Mouse (Mus musculus): ENCODE measurements around the gene Tenm4. TPM values are rescaled to one million over a fixed set of nuclear protein-coding genes. Genes with fewer than 3 reads are reported as not detected.

Tenm4 gene
- polyA plus RNA-seq, 1 experiment from 2014 or later = 5.0 TPM

- Histone ChIP-seq H3K4me3 (ENCODE audit: low read depth, low read length) (no peak overlapping the region), H3K9ac (replicated peaks; ENCODE audit: low read depth) (no peak overlapping the region), H3K4me1 (ENCODE audit: insufficient read depth, low read depth, low read length) (no peaks in the 10 kb centered on the region), H3K27me3 (replicated peaks; ENCODE audit: insufficient read depth, low read length) (no peaks in the 10 kb centered on the region), H3K9me3 (ENCODE audit: low read length) (no peaks in the 10 kb centered on the region), H3K27ac (ENCODE audit: low read length) (no peak overlapping the region), H3K4me2 (replicated peaks; ENCODE audit: low read depth, low read length) (no peak overlapping the region), H3K36me3 (ENCODE audit: insufficient read depth, low read length) (no peaks in the 10 kb centered on the region)
- TF ChIP-seq CTCF (IDR thresholded peaks at IDR 0.05) = no peak
- TF ChIP-seq EP300 (IDR thresholded peaks at IDR 0.05) = no peak
- ATAC-seq (no peak), DNase-seq (ENCODE audit: low spot score) (no peak)
- 86% methylated on average over 3 of the region's 3 CpGs for WGBS
These were observed 397.0 kb downstream of the Tenm4 start for GRCm38 (mm10) chr7:96568034-96568433.

GRCm38 (mm10) chr7:96570965-96571364 is 399.9 kb downstream of the Tenm4 start:
- no peak overlapping the region for H3K4me3 ChIP-seq (ENCODE audit: low read depth, low read length)
- no peak overlapping the region for H3K4me2 ChIP-seq (replicated peaks; ENCODE audit: low read depth, low read length)
- no peaks in the 10 kb centered on the region for H3K9me3 ChIP-seq (ENCODE audit: low read length)
- H3K9ac ChIP-seq (replicated peaks; ENCODE audit: low read depth) = no peak overlapping the region
- peak; percentile 16 for DNase-seq (ENCODE audit: low spot score)
- H3K27me3 ChIP-seq (replicated peaks; ENCODE audit: insufficient read depth, low read length) = no peaks in the 10 kb centered on the region
- TF ChIP-seq CTCF (IDR thresholded peaks at IDR 0.05) (no peak), EP300 (IDR thresholded peaks at IDR 0.05) (no peak)
- H3K4me1 ChIP-seq (ENCODE audit: insufficient read depth, low read depth, low read length) = no peaks in the 10 kb centered on the region
- H3K27ac ChIP-seq (ENCODE audit: low read length) = no peak overlapping the region
- ATAC-seq = no peak
- H3K36me3 ChIP-seq (ENCODE audit: insufficient read depth, low read length) = no peaks in the 10 kb centered on the region

- no peaks in the 10 kb centered on the region for H3K27me3 ChIP-seq (replicated peaks; ENCODE audit: insufficient read depth, low read length)
- no peaks in the 10 kb centered on the region for H3K36me3 ChIP-seq (ENCODE audit: insufficient read depth, low read length)
- H3K4me2 ChIP-seq (replicated peaks; ENCODE audit: low read depth, low read length) = no peak overlapping the region
- no peak overlapping the region for H3K4me3 ChIP-seq (ENCODE audit: low read depth, low read length)
- no peak for DNase-seq (ENCODE audit: low spot score)
- H3K9ac ChIP-seq (replicated peaks; ENCODE audit: low read depth) = no peak overlapping the region
- no peaks in the 10 kb centered on the region for H3K4me1 ChIP-seq (ENCODE audit: insufficient read depth, low read depth, low read length)
- ATAC-seq = no peak
- WGBS = 95% methylated on average over 7 of the region's 7 CpGs
- no peaks in the 10 kb centered on the region for H3K9me3 ChIP-seq (ENCODE audit: low read length)
- no peak for TF ChIP-seq EP300 (IDR thresholded peaks at IDR 0.05)
- H3K27ac ChIP-seq (ENCODE audit: low read length) = no peak overlapping the region
These were observed 401.9 kb downstream of the Tenm4 start for GRCm38 (mm10) chr7:96572995-96573394.

DNA sequence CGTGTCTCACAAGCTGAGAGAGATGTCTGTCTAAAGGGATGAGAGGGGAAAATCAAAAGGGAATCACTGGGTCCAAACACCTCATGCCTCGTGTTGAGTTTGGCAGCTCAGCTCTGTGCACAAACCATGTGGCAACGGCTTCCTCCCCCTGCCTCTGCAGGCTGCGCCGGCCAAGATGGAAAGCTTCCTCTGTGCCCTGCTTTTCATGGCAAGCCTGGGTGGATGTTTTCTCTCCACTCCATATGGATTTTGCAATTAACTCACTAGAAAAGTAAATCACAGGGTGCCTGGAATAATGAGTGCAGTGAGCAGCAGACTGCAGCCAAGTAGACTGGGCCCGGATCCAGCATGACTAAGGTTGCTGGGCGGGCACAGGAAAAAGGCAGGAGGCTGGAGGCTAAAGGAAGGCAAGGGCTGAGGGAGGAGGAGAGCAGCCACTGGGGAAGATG is 404.2 kb downstream of the Tenm4 start:
- Histone ChIP-seq H3K9ac (replicated peaks; ENCODE audit: low read depth) (no peak overlapping the region), H3K27me3 (replicated peaks; ENCODE audit: insufficient read depth, low read length) (no peaks in the 10 kb centered on the region), H3K36me3 (ENCODE audit: insufficient read depth, low read length) (no peaks in the 10 kb centered on the region), H3K9me3 (ENCODE audit: low read length) (no peaks in the 10 kb centered on the region), H3K4me2 (replicated peaks; ENCODE audit: low read depth, low read length) (no peak overlapping the region), H3K4me3 (ENCODE audit: low read depth, low read length) (no peak overlapping the region), H3K4me1 (ENCODE audit: insufficient read depth, low read depth, low read length) (no peaks in the 10 kb centered on the region), H3K27ac (ENCODE audit: low read length) (no peak overlapping the region)
- TF ChIP-seq CTCF (IDR thresholded peaks at IDR 0.05) (no peak), EP300 (IDR thresholded peaks at IDR 0.05) (peak; percentile 35)
- peak; percentile 92 for DNase-seq (ENCODE audit: low spot score)
- peak; percentile 92 for ATAC-seq
- 16% methylated on average over 7 of the region's 7 CpGs for WGBS

DNA sequence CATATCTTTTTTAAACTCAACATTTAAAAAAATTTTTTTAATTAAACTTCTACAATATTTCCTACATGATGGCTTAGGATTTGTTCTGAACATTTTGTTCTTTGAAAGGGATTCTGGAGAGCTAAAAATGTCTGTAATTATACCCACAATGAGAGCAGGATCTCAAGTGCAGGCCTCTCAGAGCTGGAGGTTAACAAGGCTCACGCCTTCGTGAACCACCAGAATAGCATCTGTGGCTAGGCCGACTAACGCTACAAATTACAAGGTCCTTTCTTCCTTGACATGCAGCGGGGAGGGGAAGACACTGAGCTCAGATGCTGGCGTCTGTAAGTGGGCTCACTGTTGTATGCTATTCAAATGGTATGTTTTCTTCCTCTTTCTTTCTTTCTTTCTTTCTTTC is 411.7 kb downstream of the Tenm4 start:
- H3K27ac ChIP-seq (ENCODE audit: low read length) = no peak overlapping the region
- H3K36me3 ChIP-seq (ENCODE audit: insufficient read depth, low read length) = no peaks in the 10 kb centered on the region
- H3K4me3 ChIP-seq (ENCODE audit: low read depth, low read length) = no peak overlapping the region
- H3K9ac ChIP-seq (replicated peaks; ENCODE audit: low read depth) = no peak overlapping the region
- 73% methylated on average over 6 of the region's 6 CpGs for WGBS
- no peaks in the 10 kb centered on the region for H3K27me3 ChIP-seq (replicated peaks; ENCODE audit: insufficient read depth, low read length)
- no peaks in the 10 kb centered on the region for H3K9me3 ChIP-seq (ENCODE audit: low read length)
- no peaks in the 10 kb centered on the region for H3K4me1 ChIP-seq (ENCODE audit: insufficient read depth, low read depth, low read length)
- TF ChIP-seq EP300 (IDR thresholded peaks at IDR 0.05) (no peak), CTCF (IDR thresholded peaks at IDR 0.05) (no peak)
- ATAC-seq (no peak), DNase-seq (ENCODE audit: low spot score) (no peak)
- H3K4me2 ChIP-seq (replicated peaks; ENCODE audit: low read depth, low read length) = no peak overlapping the region

GRCm38 (mm10) chr7:96587403-96587802 is 416.4 kb downstream of the Tenm4 start:
- Histone ChIP-seq H3K4me3 (ENCODE audit: low read depth, low read length) (no peak overlapping the region), H3K27me3 (replicated peaks; ENCODE audit: insufficient read depth, low read length) (no peaks in the 10 kb centered on the region), H3K9ac (replicated peaks; ENCODE audit: low read depth) (no peak overlapping the region), H3K36me3 (ENCODE audit: insufficient read depth, low read length) (no peaks in the 10 kb centered on the region), H3K4me1 (ENCODE audit: insufficient read depth, low read depth, low read length) (no peaks in the 10 kb centered on the region), H3K4me2 (replicated peaks; ENCODE audit: low read depth, low read length) (no peak overlapping the region), H3K9me3 (ENCODE audit: low read length) (no peaks in the 10 kb centered on the region), H3K27ac (ENCODE audit: low read length) (no peak overlapping the region)
- TF ChIP-seq EP300 (IDR thresholded peaks at IDR 0.05) (no peak), CTCF (IDR thresholded peaks at IDR 0.05) (no peak)
- no peak for ATAC-seq
- no peak for DNase-seq (ENCODE audit: low spot score)

- H3K9me3 ChIP-seq (ENCODE audit: low read length) = no peaks in the 10 kb centered on the region
- no peak overlapping the region for H3K27ac ChIP-seq (ENCODE audit: low read length)
- H3K4me2 ChIP-seq (replicated peaks; ENCODE audit: low read depth, low read length) = no peak overlapping the region
- TF ChIP-seq EP300 (IDR thresholded peaks at IDR 0.05) (no peak), CTCF (IDR thresholded peaks at IDR 0.05) (no peak)
- no peak for DNase-seq (ENCODE audit: low spot score)
- no peak for ATAC-seq
- no peaks in the 10 kb centered on the region for H3K27me3 ChIP-seq (replicated peaks; ENCODE audit: insufficient read depth, low read length)
- H3K4me1 ChIP-seq (ENCODE audit: insufficient read depth, low read depth, low read length) = no peaks in the 10 kb centered on the region
- H3K4me3 ChIP-seq (ENCODE audit: low read depth, low read length) = no peak overlapping the region
- H3K36me3 ChIP-seq (ENCODE audit: insufficient read depth, low read length) = no peaks in the 10 kb centered on the region
- WGBS = 85% methylated on average over 6 of the region's 6 CpGs
- H3K9ac ChIP-seq (replicated peaks; ENCODE audit: low read depth) = no peak overlapping the region
These were observed 417.5 kb downstream of the Tenm4 start for GRCm38 (mm10) chr7:96588567-96588966.

All from lung, postnatal 0 days (tissue).